Mouse (Mus musculus): ENCODE data around the gene Ctxn1. TPM values are rescaled to one million over a fixed set of nuclear protein-coding genes. Genes with fewer than 3 reads are reported as not detected.

Gene Ctxn1
- polyA plus RNA-seq, 1 experiment from 2014 or later: 33.5 TPM

DNA sequence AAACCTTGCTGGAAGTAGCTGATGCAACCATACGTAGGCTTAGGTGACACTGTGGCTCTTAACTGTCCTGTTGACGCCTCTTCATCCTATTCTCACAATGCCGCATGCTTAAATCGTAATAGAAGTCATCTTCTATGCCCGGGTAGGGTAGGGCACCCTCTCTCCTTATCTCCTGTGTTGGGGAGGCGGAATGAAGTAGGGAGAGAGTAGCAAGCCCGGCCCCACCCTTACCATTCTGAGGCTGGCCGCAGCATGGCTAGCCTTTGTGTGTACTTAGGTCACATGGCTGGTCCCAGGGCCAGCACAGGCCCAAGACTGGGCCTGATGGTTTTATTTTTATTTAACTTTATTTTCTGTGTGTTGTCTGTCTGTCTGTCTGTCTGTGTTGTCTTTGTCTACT, 11.8 kb downstream of the Ctxn1 start:
- Histone ChIP-seq H3K9me3 (replicated peaks; ENCODE audit: control insufficient read depth, low read length) (no peaks in the 10 kb centered on the region), H3K36me3 (ENCODE audit: control insufficient read depth, insufficient read depth, low read length) (peaks cover 31% of the 10 kb centered on the region), H3K27me3 (ENCODE audit: control insufficient read depth, insufficient read depth, low read length) (peaks cover 3% of the 10 kb centered on the region; the same call in 1 of the 2 replicates), H3K9ac (ENCODE audit: low read depth, low read length) (0 out of 2 replicates have a peak overlapping the region, but pooled peaks have one; percentile 22), H3K4me3 (ENCODE audit: low read depth, low read length) (no peak overlapping the region), H3K4me2 (no peak overlapping the region), H3K27ac (ENCODE audit: low read depth, low read length) (no peak overlapping the region), H3K4me1 (ENCODE audit: control insufficient read depth, insufficient read depth, low read length) (peaks cover 9% of the 10 kb centered on the region)
- 89% methylated on average over 8 of the region's 8 CpGs for WGBS (ENCODE audit: insufficient replicate concordance)
- ATAC-seq (replicated peaks; ENCODE audit: insufficient number of reproducible peaks, low FRiP score, low TSS enrichment): no peak

DNA sequence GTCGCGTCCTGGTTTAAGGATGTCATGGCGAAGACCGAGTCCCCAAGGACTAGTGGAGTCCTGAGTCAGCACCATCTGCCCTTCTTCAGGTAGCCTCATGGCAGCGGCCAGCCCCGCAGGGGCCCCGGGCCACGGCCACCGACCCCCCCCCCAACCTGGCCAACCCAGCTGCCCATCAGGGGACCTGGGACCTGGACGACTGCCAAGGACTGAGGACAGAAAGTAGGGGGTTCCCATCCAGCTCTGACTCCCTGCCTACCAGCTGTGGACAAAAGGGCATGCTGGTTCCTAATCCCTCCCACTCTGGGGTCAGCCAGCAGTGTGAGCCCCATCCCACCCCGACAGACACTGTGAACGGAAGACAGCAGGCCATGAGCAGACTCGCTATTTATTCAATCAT, 13.3 kb downstream of the Ctxn1 start:
- Histone ChIP-seq H3K4me2 (no peak overlapping the region), H3K27me3 (ENCODE audit: control insufficient read depth, insufficient read depth, low read length) (peaks cover 3% of the 10 kb centered on the region; the same call in 1 of the 2 replicates), H3K36me3 (ENCODE audit: control insufficient read depth, insufficient read depth, low read length) (peaks cover 31% of the 10 kb centered on the region), H3K27ac (ENCODE audit: low read depth, low read length) (no peak overlapping the region), H3K9me3 (replicated peaks; ENCODE audit: control insufficient read depth, low read length) (no peaks in the 10 kb centered on the region), H3K4me3 (ENCODE audit: low read depth, low read length) (no peak overlapping the region), H3K9ac (ENCODE audit: low read depth, low read length) (no peak overlapping the region), H3K4me1 (ENCODE audit: control insufficient read depth, insufficient read depth, low read length) (peaks cover 9% of the 10 kb centered on the region)
- 81% methylated on average over 13 of the region's 13 CpGs for WGBS (ENCODE audit: insufficient replicate concordance)
- ATAC-seq (replicated peaks; ENCODE audit: insufficient number of reproducible peaks, low FRiP score, low TSS enrichment): no peak

DNA sequence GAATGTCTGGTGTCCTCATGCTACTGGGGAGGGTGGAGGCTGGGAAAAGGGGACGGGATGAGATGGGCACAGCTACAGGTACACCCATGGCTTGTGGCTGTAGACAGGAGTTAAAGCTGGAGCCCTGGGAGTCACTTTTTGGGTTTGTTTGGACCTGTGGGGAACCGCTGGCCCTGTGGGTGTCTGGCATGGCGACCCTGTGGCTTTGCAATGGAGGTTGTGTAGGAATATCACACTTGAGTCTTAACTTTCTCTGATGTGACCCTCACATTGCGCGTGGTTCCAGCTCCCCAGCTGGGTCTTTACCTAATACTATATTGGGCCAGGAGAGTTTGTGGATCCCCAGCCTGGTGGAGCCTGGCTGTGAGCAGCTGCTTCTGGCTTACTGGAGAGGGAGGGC, 14.0 kb downstream of the Ctxn1 start:
- Histone ChIP-seq H3K27ac (ENCODE audit: low read depth, low read length) (no peak overlapping the region), H3K9ac (ENCODE audit: low read depth, low read length) (no peak overlapping the region), H3K4me1 (ENCODE audit: control insufficient read depth, insufficient read depth, low read length) (peaks cover 13% of the 10 kb centered on the region), H3K9me3 (replicated peaks; ENCODE audit: control insufficient read depth, low read length) (no peaks in the 10 kb centered on the region), H3K4me2 (no peak overlapping the region), H3K36me3 (ENCODE audit: control insufficient read depth, insufficient read depth, low read length) (peaks cover 31% of the 10 kb centered on the region), H3K27me3 (ENCODE audit: control insufficient read depth, insufficient read depth, low read length) (peaks cover under 1% of the 10 kb centered on the region; the same call in 1 of the 2 replicates), H3K4me3 (ENCODE audit: low read depth, low read length) (no peak overlapping the region)
- 94% methylated on average over 5 of the region's 5 CpGs for WGBS (ENCODE audit: insufficient replicate concordance)
- ATAC-seq (replicated peaks; ENCODE audit: insufficient number of reproducible peaks, low FRiP score, low TSS enrichment): no peak

DNA sequence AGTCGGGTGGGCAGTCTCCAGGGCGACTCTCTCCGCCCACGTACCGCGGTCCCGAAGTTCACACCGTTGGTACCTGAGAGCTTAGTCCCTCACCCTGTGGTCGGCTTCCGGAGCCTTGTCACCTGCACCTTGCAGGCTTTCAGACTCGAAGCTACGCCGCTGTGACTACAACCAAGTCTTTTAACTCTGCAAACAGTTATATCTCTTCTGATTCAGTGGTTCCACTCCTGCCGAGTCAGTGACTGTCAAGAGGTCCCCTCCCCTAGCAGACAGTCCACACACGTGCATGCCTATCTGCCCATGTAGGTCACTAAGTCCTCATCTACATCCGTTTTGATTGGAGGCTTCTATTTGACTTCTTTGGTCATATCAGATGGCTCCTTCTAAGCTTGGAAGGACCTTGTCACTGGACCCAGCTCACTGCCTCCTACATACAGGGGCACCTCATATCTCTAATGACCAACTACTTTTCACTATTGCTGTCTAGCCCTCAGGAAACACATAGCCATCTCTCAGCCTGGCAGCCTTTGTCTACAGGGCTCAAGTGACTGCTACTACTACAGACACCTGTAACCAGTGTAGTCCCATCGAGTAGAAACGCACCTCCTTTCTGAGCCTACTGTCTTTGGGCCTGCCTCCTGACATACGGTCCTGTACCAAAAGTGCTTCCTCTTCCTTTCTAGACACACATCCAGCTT, 19.7 kb downstream of the Ctxn1 start:
- Histone ChIP-seq H3K27ac (ENCODE audit: low read depth, low read length) (peak overlapping the region; percentile 95), H3K4me3 (ENCODE audit: low read depth, low read length) (peak overlapping the region; percentile 68), H3K9ac (ENCODE audit: low read depth, low read length) (peak overlapping the region; percentile 88), H3K4me2 (peak overlapping the region; percentile 61), H3K9me3 (replicated peaks; ENCODE audit: control insufficient read depth, low read length) (no peaks in the 10 kb centered on the region), H3K36me3 (ENCODE audit: control insufficient read depth, insufficient read depth, low read length) (peaks cover 13% of the 10 kb centered on the region; the same call in 1 of the 2 replicates), H3K27me3 (ENCODE audit: control insufficient read depth, insufficient read depth, low read length) (peaks cover 9% of the 10 kb centered on the region), H3K4me1 (ENCODE audit: control insufficient read depth, insufficient read depth, low read length) (peaks cover 10% of the 10 kb centered on the region)
- peak; percentile 15 for ATAC-seq (replicated peaks; ENCODE audit: insufficient number of reproducible peaks, low FRiP score, low TSS enrichment)
- 13% methylated on average over 19 of the region's 19 CpGs for WGBS (ENCODE audit: insufficient replicate concordance)

DNA sequence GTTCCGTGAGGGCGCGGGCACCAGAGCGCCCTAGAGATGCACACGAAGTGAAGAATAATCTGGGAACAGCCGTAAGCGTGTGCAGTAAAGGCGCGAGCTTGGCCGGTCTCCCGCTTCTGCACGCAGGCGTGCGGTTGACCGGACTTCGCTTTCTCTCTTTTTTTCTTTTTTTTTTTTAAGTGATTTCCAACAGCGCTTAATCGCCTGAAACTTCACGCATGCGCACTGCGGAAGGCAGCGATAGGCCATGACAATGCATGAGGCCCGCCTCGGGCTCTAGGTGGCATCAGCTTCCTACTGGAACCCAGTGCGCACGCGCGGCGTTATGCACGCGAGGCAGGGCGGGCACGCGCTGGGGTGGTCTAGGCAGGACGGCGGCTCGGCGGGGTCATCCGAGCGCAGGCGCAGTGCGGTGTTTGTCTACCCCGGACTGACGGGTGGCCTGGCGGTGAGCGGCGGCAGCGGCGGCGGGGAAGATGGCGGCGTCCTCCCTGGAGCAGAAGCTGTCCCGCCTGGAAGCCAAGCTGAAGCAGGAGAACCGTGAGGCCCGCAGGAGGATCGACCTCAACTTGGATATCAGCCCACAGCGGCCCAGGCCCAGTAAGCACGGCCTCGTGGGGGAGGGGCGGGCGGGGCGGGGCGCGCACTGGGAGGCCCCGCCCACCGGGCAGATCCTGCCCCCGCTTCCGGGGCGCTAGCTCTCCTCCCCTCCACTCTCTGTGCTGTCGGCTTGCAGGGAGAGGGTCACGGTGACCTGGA, 20.5 kb downstream of the Ctxn1 start, which contains the start of the genes Map2k7 and Gm49320:
Gene Map2k7 (plus strand): TSS at position 307 of the 759 bp plus-strand sequence.
Gene Gm49320 (plus strand): TSS at position 432 of the 759 bp plus-strand sequence.
- H3K4me2 ChIP-seq: peak within 1 kb of the TSS; percentile 61

DNA sequence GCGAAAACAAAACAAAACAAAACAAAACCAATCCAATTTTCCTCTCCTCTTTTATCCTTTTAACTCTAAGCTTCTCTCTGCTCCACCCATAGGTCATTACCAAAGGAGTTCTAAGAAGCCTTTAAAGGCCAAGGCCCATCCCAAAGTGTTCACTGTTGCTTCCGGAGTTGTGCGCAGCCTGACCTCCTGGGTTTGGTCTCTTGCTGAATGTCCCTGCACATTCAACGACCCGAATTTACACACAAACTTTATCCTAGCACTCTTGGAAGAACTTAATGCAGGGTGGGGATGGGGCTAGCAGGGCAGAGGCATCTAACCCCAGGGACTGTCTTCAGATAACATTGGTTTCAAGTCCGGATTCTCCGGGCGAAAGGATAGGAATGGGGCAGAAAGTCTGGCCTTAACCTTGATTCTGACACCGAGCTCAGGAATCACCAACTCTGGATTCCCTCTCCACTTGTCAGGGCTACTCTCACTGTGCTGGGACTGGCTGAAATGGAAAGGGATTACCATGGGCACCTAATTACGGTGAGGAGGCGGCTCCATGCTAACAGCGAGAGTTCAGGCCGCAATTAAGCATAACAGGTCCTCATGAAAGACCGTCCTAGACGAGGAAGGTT, 21.1 kb downstream of the Ctxn1 start:
- Histone ChIP-seq H3K9ac (ENCODE audit: low read depth, low read length) (peak overlapping the region; percentile 88), H3K27me3 (ENCODE audit: control insufficient read depth, insufficient read depth, low read length) (peaks cover 9% of the 10 kb centered on the region), H3K9me3 (replicated peaks; ENCODE audit: control insufficient read depth, low read length) (no peaks in the 10 kb centered on the region), H3K4me1 (ENCODE audit: control insufficient read depth, insufficient read depth, low read length) (peaks cover 10% of the 10 kb centered on the region), H3K4me2 (peak overlapping the region; percentile 61), H3K36me3 (ENCODE audit: control insufficient read depth, insufficient read depth, low read length) (peaks cover 3% of the 10 kb centered on the region; the same call in 1 of the 2 replicates), H3K4me3 (ENCODE audit: low read depth, low read length) (peak overlapping the region; percentile 68), H3K27ac (ENCODE audit: low read depth, low read length) (peak overlapping the region; percentile 95)
- ATAC-seq (replicated peaks; ENCODE audit: insufficient number of reproducible peaks, low FRiP score, low TSS enrichment): no peak
- WGBS (ENCODE audit: insufficient replicate concordance): 18% methylated on average over 15 of the region's 15 CpGs

More for the DNA sequence above, 20.5 kb downstream of the Ctxn1 start, which contains the start of the genes Map2k7 and Gm49320:
- Histone ChIP-seq H3K4me1 (ENCODE audit: control insufficient read depth, insufficient read depth, low read length) (peaks cover 10% of the 10 kb centered on the region), H3K27me3 (ENCODE audit: control insufficient read depth, insufficient read depth, low read length) (peaks cover 9% of the 10 kb centered on the region), H3K9ac (ENCODE audit: low read depth, low read length) (peak within 1 kb of the TSS; percentile 88), H3K36me3 (ENCODE audit: control insufficient read depth, insufficient read depth, low read length) (peaks cover 9% of the 10 kb centered on the region; the same call in 1 of the 2 replicates), H3K9me3 (replicated peaks; ENCODE audit: control insufficient read depth, low read length) (no peaks in the 10 kb centered on the region), H3K4me3 (ENCODE audit: low read depth, low read length) (peak within 1 kb of the TSS; percentile 68), H3K27ac (ENCODE audit: low read depth, low read length) (peak within 1 kb of the TSS; percentile 95)
- under 1% methylated on average over 63 of the region's 71 CpGs for WGBS (ENCODE audit: insufficient replicate concordance)
- peak; percentile 92 for ATAC-seq (replicated peaks; ENCODE audit: insufficient number of reproducible peaks, low FRiP score, low TSS enrichment)

DNA sequence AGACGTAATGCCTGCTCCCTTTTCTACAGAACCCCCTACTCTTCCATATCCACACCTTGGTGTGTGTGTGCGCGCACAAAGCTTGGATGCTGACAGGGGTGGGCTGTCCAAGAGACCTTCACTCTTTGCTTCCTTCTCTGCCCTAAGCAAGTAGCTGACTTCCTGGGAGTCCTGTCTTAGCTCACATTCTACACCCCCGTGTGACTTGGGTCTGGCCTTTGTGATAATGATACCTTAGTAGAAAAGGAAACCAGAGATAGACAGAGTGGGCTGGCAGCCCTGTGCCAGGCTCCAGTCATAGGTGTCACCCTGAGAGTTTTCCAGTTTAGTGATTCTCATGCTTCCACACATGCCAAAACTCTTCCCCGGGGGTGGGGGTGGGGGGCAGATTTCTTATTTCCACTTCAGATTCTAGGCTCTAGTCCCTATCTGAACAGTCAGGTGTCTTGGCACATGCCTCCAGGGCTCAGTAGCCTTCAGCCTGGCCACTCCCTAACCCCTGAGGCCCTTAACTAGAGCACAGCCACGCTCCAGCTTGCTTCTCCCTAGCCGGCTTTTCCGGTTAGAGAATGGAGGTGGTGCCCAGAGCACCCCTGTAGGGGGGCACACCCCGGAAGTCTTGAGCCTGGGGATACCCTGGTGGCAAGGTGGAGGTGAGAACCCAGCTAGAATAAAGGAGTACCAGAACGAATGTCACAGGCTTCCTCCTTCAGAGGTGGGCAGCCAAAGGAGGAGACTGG, 28.3 kb downstream of the Ctxn1 start:
- Histone ChIP-seq H3K9ac (ENCODE audit: low read depth, low read length) (no peak overlapping the region), H3K36me3 (ENCODE audit: control insufficient read depth, insufficient read depth, low read length) (no peaks in the 10 kb centered on the region), H3K4me3 (ENCODE audit: low read depth, low read length) (no peak overlapping the region), H3K4me2 (no peak overlapping the region), H3K9me3 (replicated peaks; ENCODE audit: control insufficient read depth, low read length) (no peaks in the 10 kb centered on the region), H3K27ac (ENCODE audit: low read depth, low read length) (no peak overlapping the region), H3K27me3 (ENCODE audit: control insufficient read depth, insufficient read depth, low read length) (peaks cover 32% of the 10 kb centered on the region), H3K4me1 (ENCODE audit: control insufficient read depth, insufficient read depth, low read length) (no peaks in the 10 kb centered on the region)
- ATAC-seq (replicated peaks; ENCODE audit: insufficient number of reproducible peaks, low FRiP score, low TSS enrichment): no peak
- WGBS (ENCODE audit: insufficient replicate concordance): 54% methylated on average over 10 of the region's 10 CpGs

DNA sequence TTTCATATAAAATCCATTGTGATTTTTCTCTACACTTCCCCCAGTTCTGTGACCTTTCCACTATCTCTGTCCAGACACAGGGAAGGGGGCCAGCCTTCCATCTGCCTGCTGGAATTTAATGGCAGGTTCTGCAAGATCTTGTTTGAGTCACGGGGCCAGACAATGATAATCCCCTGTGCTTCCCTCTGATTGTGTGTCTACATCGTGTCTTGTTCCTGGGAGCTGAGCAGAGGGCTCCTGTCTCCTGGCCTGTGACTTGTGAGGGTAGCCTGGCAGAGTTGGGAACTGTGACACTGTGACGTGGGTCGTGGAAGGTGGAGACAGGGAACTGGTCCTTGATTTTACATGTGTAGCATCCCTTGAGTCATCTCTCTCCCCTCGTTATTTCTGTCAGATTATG, 29.3 kb downstream of the Ctxn1 start:
- Histone ChIP-seq H3K4me2 (no peak overlapping the region), H3K9me3 (replicated peaks; ENCODE audit: control insufficient read depth, low read length) (no peaks in the 10 kb centered on the region), H3K27ac (ENCODE audit: low read depth, low read length) (no peak overlapping the region), H3K9ac (ENCODE audit: low read depth, low read length) (no peak overlapping the region), H3K27me3 (ENCODE audit: control insufficient read depth, insufficient read depth, low read length) (peaks cover 29% of the 10 kb centered on the region), H3K4me1 (ENCODE audit: control insufficient read depth, insufficient read depth, low read length) (no peaks in the 10 kb centered on the region), H3K36me3 (ENCODE audit: control insufficient read depth, insufficient read depth, low read length) (no peaks in the 10 kb centered on the region), H3K4me3 (ENCODE audit: low read depth, low read length) (no peak overlapping the region)
- no peak for ATAC-seq (replicated peaks; ENCODE audit: insufficient number of reproducible peaks, low FRiP score, low TSS enrichment)
- WGBS (ENCODE audit: insufficient replicate concordance): 63% methylated on average over 5 of the region's 5 CpGs

All from heart, embryonic 11.5 days (tissue).